In the genomic region with DNA sequence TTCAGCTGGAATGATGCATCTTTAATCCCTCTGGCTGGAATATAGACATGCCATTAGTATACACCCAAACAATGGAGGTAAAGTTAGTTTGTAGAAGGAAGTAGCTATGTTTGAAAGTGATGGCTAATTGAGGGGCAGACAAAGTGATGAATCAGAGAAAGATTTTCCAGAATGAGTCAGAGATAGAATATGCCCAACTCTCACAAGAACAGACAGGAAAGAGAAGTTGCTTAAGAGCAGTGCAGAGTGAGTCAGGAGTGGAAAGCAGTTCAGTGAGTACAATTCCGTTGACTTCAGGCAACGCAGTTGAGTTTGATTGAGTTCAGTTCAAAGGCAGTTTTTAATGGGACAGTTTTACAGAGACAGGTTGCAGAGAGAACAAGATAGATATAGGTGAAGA, we compare ENCODE assay signal across 51 mouse cellular contexts. TPM values are rescaled to one million over a fixed set of nuclear protein-coding genes. Genes with fewer than 3 reads are reported as not detected.
"Had no signal": no experiment of that assay in that cellular context is flagged by ENCODE, and none has a peak within 500 bp of the region (broad histone marks: within the 10 kb centered on the region; RNA-seq: fewer than 3 reads in every experiment).

No protein-coding gene starts in this region.

- H3K4me3 ChIP-seq: heart, embryonic 10.5 days; heart, embryonic 12.5 days; heart, embryonic 13.5 days; heart, embryonic 15.5 days; hindbrain, embryonic 10.5 days; hindbrain, embryonic 13.5 days; hindbrain, embryonic 15.5 days; intestine, embryonic 15.5 days; kidney, embryonic 15.5 days; layer of hippocampus, adult 2 months; left cerebral cortex, adult 2 months had no signal

- H3K27me3 ChIP-seq: heart, embryonic 12.5 days; heart, embryonic 13.5 days; heart, embryonic 15.5 days; hindbrain, embryonic 13.5 days; hindbrain, embryonic 15.5 days; intestine, embryonic 15.5 days; kidney, embryonic 15.5 days had no signal

- H3K36me3 ChIP-seq: heart, embryonic 10.5 days; heart, embryonic 12.5 days; heart, embryonic 13.5 days; heart, embryonic 15.5 days; hindbrain, embryonic 10.5 days; hindbrain, embryonic 13.5 days; hindbrain, embryonic 15.5 days; intestine, embryonic 15.5 days; kidney, embryonic 15.5 days had no signal

- H3K4me2 ChIP-seq: heart, embryonic 11.5 days; heart, embryonic 12.5 days; heart, embryonic 13.5 days; heart, embryonic 15.5 days; hindbrain, embryonic 13.5 days; hindbrain, embryonic 14.5 days; hindbrain, embryonic 15.5 days; intestine, embryonic 15.5 days; kidney, embryonic 15.5 days had no signal

- ATAC-seq: hindbrain, embryonic 16.5 days; hindbrain, postnatal 0 days; inflammation-experienced regulatory T-cells, adult 6 months; intestine, embryonic 15.5 days; intestine, embryonic 16.5 days; intestine, postnatal 0 days had no signal

- DNase-seq: heart, postnatal 10 days; heart, postnatal 14 days; heart, postnatal 36 days; heart, postnatal 4 days; kidney, adult 11 months; kidney, adult 18-20 months; kidney, adult 2 months; kidney, adult 8-10 months; kidney, adult 9 months; kidney, postnatal 10 days; kidney, postnatal 14 days; kidney, postnatal 25 days; kidney, postnatal 36 days; kidney, postnatal 4 days; layer of hippocampus, adult 9-11 months; layer of hippocampus, postnatal 36 days had no signal

- H3K9me3 ChIP-seq: heart, embryonic 10.5 days; heart, embryonic 15.5 days; hindbrain, embryonic 15.5 days; intestine, embryonic 15.5 days had no signal

- H3K4me1 ChIP-seq: heart, embryonic 10.5 days; heart, embryonic 12.5 days; heart, embryonic 13.5 days; heart, embryonic 15.5 days; hindbrain, embryonic 10.5 days; hindbrain, embryonic 13.5 days; hindbrain, embryonic 15.5 days; intestine, embryonic 15.5 days; kidney, embryonic 15.5 days had no signal

- H3K27ac ChIP-seq: heart, embryonic 10.5 days; heart, embryonic 13.5 days; heart, embryonic 15.5 days; hindbrain, embryonic 10.5 days; hindbrain, embryonic 13.5 days; hindbrain, embryonic 14.5 days; hindbrain, embryonic 15.5 days; hindbrain, postnatal 0 days; intestine, embryonic 15.5 days; kidney, embryonic 15.5 days; kidney, postnatal 0 days; layer of hippocampus, adult 2 months; left cerebral cortex, adult 2 months had no signal

- H3K9ac ChIP-seq: heart, embryonic 12.5 days; heart, embryonic 13.5 days; heart, embryonic 15.5 days; hindbrain, embryonic 13.5 days; hindbrain, embryonic 14.5 days; hindbrain, embryonic 15.5 days; intestine, embryonic 15.5 days; kidney, embryonic 15.5 days had no signal

RNA-seq across cellular contexts. Expression of gene Gata2, which starts 19.0 kb away (rescaled TPM):
- polyA plus RNA-seq: inflammation-experienced regulatory T-cells, adult 6 months had no signal

RNA-seq across cellular contexts. Expression of gene Dnajb8, which starts 47.4 kb away (rescaled TPM):
- total RNA-seq: heart, postnatal 10 days; heart, postnatal 14 days; heart, postnatal 25 days; heart, postnatal 36 days; heart, postnatal 4 days; hematopoietic stem cell, adult 5-6 weeks; hindbrain, postnatal 0 days; layer of hippocampus, adult 18-20 months; layer of hippocampus, adult 2 months; layer of hippocampus, adult 8-10 months; layer of hippocampus, postnatal 14 days; layer of hippocampus, postnatal 25 days; layer of hippocampus, postnatal 36 days; left cerebral cortex, adult 18-20 months; left cerebral cortex, adult 2 months; left cerebral cortex, adult 8-10 months had no signal
- polyA plus RNA-seq: heart, embryonic 10.5 days; heart, embryonic 11.5 days; heart, embryonic 12.5 days; heart, embryonic 13.5 days; heart, embryonic 14.5 days; heart, embryonic 15.5 days; heart, embryonic 16.5 days; heart, postnatal 0 days; hindbrain, embryonic 10.5 days; hindbrain, embryonic 11.5 days; hindbrain, embryonic 13.5 days; hindbrain, embryonic 14.5 days; hindbrain, embryonic 15.5 days; hindbrain, embryonic 16.5 days; hindbrain, postnatal 0 days; inflammation-experienced regulatory T-cells, adult 6 months; intestine, embryonic 14.5 days; intestine, embryonic 15.5 days; intestine, embryonic 16.5 days; intestine, postnatal 0 days; kidney, adult 2 months; kidney, embryonic 14.5 days; kidney, embryonic 15.5 days; kidney, embryonic 16.5 days; kidney, postnatal 0 days; large intestine, adult 2 months had no signal
